Mouse (Mus musculus) liver, postnatal 0 days (tissue): ENCODE results near the gene E130114P18Rik. TPM values are rescaled to one million over a fixed set of nuclear protein-coding genes. Genes with fewer than 3 reads are reported as not detected.

Experiments used
- ATAC-seq: fragments of 200-750 bp; cut with Nextera tagmentation; 2 replicates; pipeline ENCODE4 v1.8.0; 2017; ENCODE audit warnings: mild to moderate bottlenecking, moderate library complexity
- DNase-seq: peaks from one replicate; pipeline ENCODE4 v3.0.0-alpha.2; 2016
- H3K27ac ChIP-seq: fragments of 300-500 bp; sonication (generic); 2 replicates; pipeline ENCODE4 v1.5.1; 2014; ENCODE audit warnings: antibody characterized with exemption, moderate library complexity, mild to moderate bottlenecking, low read depth
- H3K27me3 ChIP-seq: fragments of 300-500 bp; sonication (generic); 2 replicates; pipeline ENCODE4 v1.6.1; 2014; ENCODE audit warnings: low read length, control low read depth, mixed read lengths; ENCODE audit not compliant: insufficient read depth
- H3K36me3 ChIP-seq: fragments of 300-500 bp; sonication (generic); replicated peaks from 2 replicates; pipeline ENCODE4 v1.6.1; 2014; ENCODE audit warnings: mild to moderate bottlenecking, control low read depth, low read length, moderate library complexity, mixed read lengths; ENCODE audit not compliant: insufficient read depth
- H3K4me1 ChIP-seq: fragments of 300-500 bp; sonication (generic); 2 replicates; pipeline ENCODE4 v1.6.1; 2014; ENCODE audit warnings: antibody characterized with exemption, mild to moderate bottlenecking, control low read depth; ENCODE audit not compliant: insufficient read depth
- H3K4me2 ChIP-seq: fragments of 300-500 bp; sonication (generic); 2 replicates; pipeline ENCODE4 v1.6.1; 2014; ENCODE audit warnings: low read depth, mild to moderate bottlenecking, low read length, moderate library complexity, mixed read lengths
- H3K4me3 ChIP-seq: fragments of 300-500 bp; sonication (generic); 2 replicates; pipeline ENCODE4 v1.5.1; 2014; ENCODE audit warnings: low read depth, low read length
- H3K9ac ChIP-seq: fragments of 300-500 bp; sonication (generic); replicated peaks from 2 replicates; pipeline ENCODE4 v1.6.1; 2014; ENCODE audit warnings: mild to moderate bottlenecking, moderate library complexity
- H3K9me3 ChIP-seq: fragments of 300-500 bp; sonication (generic); 2 replicates; pipeline ENCODE4 v1.6.1; 2016; ENCODE audit warnings: mild to moderate bottlenecking, control low read depth, low read length, mixed read lengths
- CTCF ChIP-seq: sonication (generic); IDR thresholded peaks from 2 replicates; pipeline ENCODE4 v1.5.1; 2016; ENCODE audit warnings: antibody characterized with exemption, low read depth
- EP300 ChIP-seq: IDR thresholded peaks from 2 replicates; pipeline ENCODE4 v1.6.1; 2016; ENCODE audit warnings: antibody characterized with exemption, low read depth, mild to moderate bottlenecking
- WGBS: fragments of 180-500 bp; shearing (Covaris S2); extraction: QIAGEN DNeasy Blood & Tissue Kit; methylation state at CpG from one replicate; pipeline ENCODE4 v1.1.7; 2014; ENCODE audit not compliant: insufficient replicate concordance; 5-methylcytosine and 5-hydroxymethylcytosine counted together
- polyA plus RNA-seq: library from polyadenylated mRNA; unstranded; fragments of >200 nt; fragmentation: Nextera tagmentation; extraction: Ambion mirVana; gene quantifications from 2 replicates; pipeline ENCODE4 v1.2.1, GENCODE M21; 2015

Gene E130114P18Rik
- polyA plus RNA-seq, 1 experiment from 2014 or later: not detected

GRCm38 (mm10) chr4:97750401-97750800 is 27.5 kb downstream of the E130114P18Rik start:
- no peaks in the 10 kb centered on the region for H3K9me3 ChIP-seq
- no peak overlapping the region for H3K27ac ChIP-seq
- TF ChIP-seq CTCF (no peak), EP300 (no peak)
- 0 out of 2 replicates have a peak, but pooled peaks cover 3% of the 10 kb centered on the region for H3K27me3 ChIP-seq
- DNase-seq: no peak
- H3K4me3 ChIP-seq: no peak overlapping the region
- 32% methylated on average over 4 of the region's 4 CpGs for WGBS
- no peak overlapping the region for H3K9ac ChIP-seq
- H3K4me2 ChIP-seq: peak overlapping the region; percentile 80
- H3K36me3 ChIP-seq: no peaks in the 10 kb centered on the region
- no peak for ATAC-seq
- peaks cover 19% of the 10 kb centered on the region for H3K4me1 ChIP-seq

GRCm38 (mm10) chr4:97746106-97746900 is 31.6 kb downstream of the E130114P18Rik start:
- Histone ChIP-seq H3K9me3 (no peaks in the 10 kb centered on the region), H3K4me1 (peaks cover 4% of the 10 kb centered on the region; the same call in 1 of the 2 replicates), H3K36me3 (no peaks in the 10 kb centered on the region), H3K4me3 (peak overlapping the region; percentile 45), H3K27me3 (no peaks in the 10 kb centered on the region), H3K27ac (no peak overlapping the region), H3K4me2 (peak overlapping the region; percentile 90), H3K9ac (peak overlapping the region; percentile 55)
- DNase-seq: peak; percentile 17
- 9% methylated on average over 19 of the region's 19 CpGs for WGBS
- TF ChIP-seq EP300 (no peak), CTCF (no peak)
- ATAC-seq: peak; percentile 5; the same call in 1 of the 2 replicates

- Histone ChIP-seq H3K4me1 (peaks cover 4% of the 10 kb centered on the region; the same call in 1 of the 2 replicates), H3K27ac (no peak overlapping the region), H3K4me2 (peak overlapping the region; percentile 90), H3K36me3 (no peaks in the 10 kb centered on the region), H3K4me3 (peak overlapping the region; percentile 45), H3K9me3 (no peaks in the 10 kb centered on the region), H3K27me3 (no peaks in the 10 kb centered on the region), H3K9ac (peak overlapping the region; percentile 55)
- DNase-seq (peak; percentile 79), ATAC-seq (peak; percentile 78)
- WGBS: 9% methylated on average over 32 of the region's 32 CpGs
- peak; percentile 80 for TF ChIP-seq CTCF
- no peak for TF ChIP-seq EP300
Measured at GRCm38 (mm10) chr4:97745296-97746105, 32.4 kb downstream of the E130114P18Rik start.

DNA sequence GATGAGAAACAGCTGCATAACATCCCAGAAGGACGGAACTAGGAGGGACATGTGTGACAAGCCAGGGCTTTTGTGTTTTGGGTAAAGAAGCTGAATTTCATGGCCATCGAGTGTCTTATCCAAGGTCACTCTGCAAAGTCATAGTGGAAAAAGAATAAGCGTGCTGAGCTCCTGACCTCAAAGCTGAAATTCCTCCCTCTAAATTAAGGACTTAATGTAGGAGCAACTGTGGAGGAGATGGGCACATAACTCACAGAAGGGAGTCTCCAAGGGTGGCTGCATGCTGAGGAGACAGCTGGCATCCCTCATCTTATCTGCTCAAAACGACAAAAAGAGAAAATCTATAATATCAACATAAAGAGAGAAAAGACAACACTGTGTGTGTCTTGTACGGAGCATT is 33.9 kb downstream of the E130114P18Rik start:
- no peak overlapping the region for H3K4me3 ChIP-seq
- H3K9ac ChIP-seq: no peak overlapping the region
- H3K4me1 ChIP-seq: peaks cover 4% of the 10 kb centered on the region; the same call in 1 of the 2 replicates
- 66% methylated on average over 5 of the region's 5 CpGs for WGBS
- TF ChIP-seq CTCF: no peak
- no peak for TF ChIP-seq EP300
- ATAC-seq (no peak), DNase-seq (no peak)
- H3K4me2 ChIP-seq: no peak overlapping the region
- no peaks in the 10 kb centered on the region for H3K9me3 ChIP-seq
- no peak overlapping the region for H3K27ac ChIP-seq
- H3K36me3 ChIP-seq: no peaks in the 10 kb centered on the region
- no peaks in the 10 kb centered on the region for H3K27me3 ChIP-seq

DNA sequence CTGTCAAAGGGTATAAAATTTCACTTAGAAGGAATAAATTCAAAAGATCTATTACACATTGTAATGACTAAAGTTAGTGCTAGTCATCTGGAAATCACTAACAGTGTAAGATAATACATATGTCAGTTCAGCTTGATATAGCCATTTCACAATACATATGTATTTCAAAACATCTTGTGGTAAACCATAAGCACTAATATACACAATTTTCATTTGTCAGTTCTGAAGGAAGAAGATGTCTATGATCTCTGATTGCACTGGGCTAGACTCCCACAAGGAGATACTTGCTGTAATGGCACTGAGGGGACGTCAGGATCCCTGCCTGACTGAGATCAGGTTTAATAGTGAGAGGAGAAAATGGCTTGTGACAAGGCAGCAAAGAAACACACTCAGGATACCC is 44.5 kb downstream of the E130114P18Rik start:
- no peaks in the 10 kb centered on the region for H3K36me3 ChIP-seq
- no peak for ATAC-seq
- H3K4me3 ChIP-seq: no peak overlapping the region
- H3K9ac ChIP-seq: no peak overlapping the region
- TF ChIP-seq EP300: no peak
- TF ChIP-seq CTCF: no peak
- H3K4me2 ChIP-seq: no peak overlapping the region
- DNase-seq: no peak
- no peak overlapping the region for H3K27ac ChIP-seq
- WGBS: 54% methylated on average over 1 of the region's 1 CpGs
- no peaks in the 10 kb centered on the region for H3K4me1 ChIP-seq
- H3K27me3 ChIP-seq: no peaks in the 10 kb centered on the region
- H3K9me3 ChIP-seq: no peaks in the 10 kb centered on the region

GRCm38 (mm10) chr4:97730416-97730815 is 47.5 kb downstream of the E130114P18Rik start:
- Histone ChIP-seq H3K9me3 (no peaks in the 10 kb centered on the region), H3K36me3 (no peaks in the 10 kb centered on the region), H3K27ac (no peak overlapping the region), H3K4me2 (no peak overlapping the region), H3K9ac (no peak overlapping the region), H3K27me3 (no peaks in the 10 kb centered on the region), H3K4me1 (no peaks in the 10 kb centered on the region), H3K4me3 (no peak overlapping the region)
- ATAC-seq: no peak
- no peak for DNase-seq
- TF ChIP-seq EP300 (no peak), CTCF (no peak)
- 61% methylated on average over 3 of the region's 3 CpGs for WGBS
